8 mouse cellular contexts compared by ENCODE assay signal in the genomic region with DNA sequence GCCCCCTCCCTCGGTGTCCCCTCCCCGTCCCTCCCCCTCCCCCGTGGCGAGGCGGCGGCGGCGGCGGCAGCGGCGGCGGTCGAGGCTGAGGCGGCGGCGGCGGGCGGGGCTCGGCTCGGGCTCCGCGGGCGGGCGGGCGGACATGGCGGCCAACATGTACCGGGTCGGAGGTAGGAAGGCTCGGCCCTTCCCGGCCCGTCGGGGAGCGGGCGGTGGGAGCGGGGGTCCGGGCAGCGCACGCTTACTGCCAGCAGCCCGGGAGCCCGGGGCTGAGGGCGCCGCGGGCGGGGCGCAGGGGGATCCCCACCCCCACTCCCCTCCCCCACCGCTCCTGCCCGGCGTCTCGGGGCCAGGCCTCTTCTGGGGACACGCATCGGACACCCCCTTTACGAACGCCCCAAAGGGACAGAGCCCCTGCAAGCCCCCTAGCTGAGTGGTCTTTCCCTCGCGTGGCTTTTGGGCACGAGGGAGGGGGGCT. TPM values are rescaled to one million over a fixed set of nuclear protein-coding genes. Genes with fewer than 3 reads are reported as not detected.
A peak's percentile ranks its signal among the peaks of the same experiment; 100 is the strongest.
DNase-seq lines count a peak whose midpoint lies in the region; ATAC-seq and TF ChIP-seq lines count a peak whose summit lies in the region.

Mta3 (plus strand) TSS at position 48 of the 478 bp plus-strand sequence.

- H3K27me3 ChIP-seq in heart, embryonic 10.5 days (ENCODE audit: insufficient read depth, poor library complexity, severe bottlenecking), result no peaks in the 10 kb centered on the region
- no peaks in the 10 kb centered on the region for H3K27me3 ChIP-seq in limb, embryonic 14.5 days (ENCODE audit: control insufficient read depth, insufficient read depth, low read length)
- no peaks in the 10 kb centered on the region for H3K27me3 ChIP-seq in midbrain, embryonic 14.5 days (ENCODE audit: control insufficient read depth, insufficient read depth, low read length)

- H3K36me3 ChIP-seq in heart, embryonic 10.5 days, result peaks cover 19% of the 10 kb centered on the region; the same call in 1 of the 2 replicates
- peaks cover 13% of the 10 kb centered on the region; the same call in 1 of the 2 replicates for H3K36me3 ChIP-seq in limb, embryonic 14.5 days (ENCODE audit: control insufficient read depth, insufficient read depth, low read length)
- H3K36me3 ChIP-seq in midbrain, embryonic 14.5 days (ENCODE audit: control insufficient read depth, insufficient read depth, low read length), result no peaks in the 10 kb centered on the region

- no peak for TF ChIP-seq POLR2A in limb, embryonic 14.5 days (IDR thresholded peaks at IDR 0.05; ENCODE audit: borderline replicate concordance, extremely low read depth, insufficient read depth, insufficient read length)

- peaks cover 22% of the 10 kb centered on the region for H3K4me1 ChIP-seq in heart, embryonic 10.5 days
- H3K4me1 ChIP-seq in limb, embryonic 14.5 days (ENCODE audit: control insufficient read depth, insufficient read depth, low read length), result peaks cover 8% of the 10 kb centered on the region; the same call in 1 of the 2 replicates
- H3K4me1 ChIP-seq in midbrain, embryonic 14.5 days (ENCODE audit: control insufficient read depth, insufficient read depth, low read length), result no peaks in the 10 kb centered on the region

- no peaks in the 10 kb centered on the region for H3K9me3 ChIP-seq in heart, embryonic 10.5 days
- H3K9me3 ChIP-seq in limb, embryonic 14.5 days (ENCODE audit: control insufficient read depth, low read length), result no peaks in the 10 kb centered on the region
- H3K9me3 ChIP-seq in midbrain, embryonic 14.5 days (ENCODE audit: control insufficient read depth, low read length), result no peaks in the 10 kb centered on the region

- WGBS in heart, embryonic 10.5 days, result under 1% methylated on average over 30 of the region's 56 CpGs
- WGBS in limb, embryonic 14.5 days, result 0% methylated on average over 29 of the region's 56 CpGs
- WGBS in midbrain, embryonic 14.5 days, result 0% methylated on average over 26 of the region's 56 CpGs

- H3K4me2 ChIP-seq in limb, embryonic 14.5 days (replicated peaks; ENCODE audit: low read depth, low read length, severe bottlenecking), result peak within 1 kb of the TSS; percentile 87
- peak within 1 kb of the TSS; percentile 79 for H3K4me2 ChIP-seq in midbrain, embryonic 14.5 days (ENCODE audit: low read length)

- H3K27ac ChIP-seq in heart, embryonic 10.5 days, result peak within 1 kb of the TSS; percentile 100
- H3K27ac ChIP-seq in limb, embryonic 14.5 days (replicated peaks; ENCODE audit: low read depth, low read length), result peak within 1 kb of the TSS; percentile 95
- H3K27ac ChIP-seq in midbrain, embryonic 14.5 days (replicated peaks; ENCODE audit: low read depth, low read length), result peak within 1 kb of the TSS; percentile 84

- peak; percentile 74 to 79 for DNase-seq in B cell, adult 2 months
- DNase-seq in adrenal gland, postnatal 25 days, result peak; percentile 82
- peak; percentile 83 for DNase-seq in heart, embryonic 10.5 days (ENCODE audit: low spot score)
- DNase-seq in kidney, adult 8-10 months, result peak; percentile 39 to 51
- DNase-seq in limb, embryonic 14.5 days (ENCODE audit: low spot score), result peak; percentile 6
- peak; percentile 74 for DNase-seq in midbrain, embryonic 14.5 days
- peak; percentile 66 to 74 for DNase-seq in spleen, postnatal 14 days (ENCODE audit: low spot score in 2 of 2)

- peak within 1 kb of the TSS; percentile 98 for H3K4me3 ChIP-seq in heart, embryonic 10.5 days
- peak within 1 kb of the TSS; percentile 85 for H3K4me3 ChIP-seq in limb, embryonic 14.5 days (replicated peaks; ENCODE audit: low read length)
- peak within 1 kb of the TSS; percentile 56 for H3K4me3 ChIP-seq in midbrain, embryonic 14.5 days (replicated peaks; ENCODE audit: low read depth, low read length)

- peak within 1 kb of the TSS; percentile 97 for H3K9ac ChIP-seq in limb, embryonic 14.5 days (ENCODE audit: low read depth, low read length, severe bottlenecking)
- peak within 1 kb of the TSS; percentile 89 for H3K9ac ChIP-seq in midbrain, embryonic 14.5 days (replicated peaks; ENCODE audit: low read length)

- ATAC-seq in erythroblast, adult 5-6 weeks (replicated peaks; ENCODE audit: low FRiP score, poor library complexity, severe bottlenecking), result no peak
- ATAC-seq in limb, embryonic 14.5 days (ENCODE audit: low FRiP score, low read depth), result peak; percentile 48
- ATAC-seq in midbrain, embryonic 14.5 days (ENCODE audit: low FRiP score, low TSS enrichment), result peak; percentile 76

RNA-seq across cellular contexts. Expression of gene Mta3, which starts in this region (rescaled TPM):
- total RNA-seq in adrenal gland, postnatal 25 days (2021), result 63.0 and 88.2 TPM in 2 replicates
- total RNA-seq in erythroblast, adult 5-6 weeks (2015; ENCODE audit: low replicate concordance), result 59.2 and 64.6 TPM in 2 replicates
- 52.6 and 67.6 TPM in 2 replicates for total RNA-seq in erythroblast, adult 5-6 weeks (2017; ENCODE audit: low replicate concordance)
- polyA plus RNA-seq in heart, embryonic 10.5 days (2016; fragmentation: Nextera tagmentation; extraction: Ambion mirVana), result 45.7 and 50.5 TPM in 2 replicates
- 45.7 and 47.8 TPM in 2 replicates for polyA plus RNA-seq in limb, embryonic 14.5 days (2012; rRNA removed)
- polyA plus RNA-seq in limb, embryonic 14.5 days (2014; fragmentation: Nextera tagmentation; extraction: Ambion mirVana), result 43.1 and 43.6 TPM in 2 replicates
- polyA plus RNA-seq in midbrain, embryonic 14.5 days (2014; fragmentation: Nextera tagmentation; extraction: Ambion mirVana), result 30.0 and 31.1 TPM in 2 replicates

Comparison
In these comparisons a context has a peak if more than half of its experiments do, and no peak if none do; other contexts are left out.
1. DNase-seq: peak in every context shown above with its lines; median percentile 83 in heart, embryonic 10.5 days; 82 in adrenal gland, postnatal 25 days; 76 in B cell, adult 2 months; 74 in midbrain, embryonic 14.5 days; 70 in spleen, postnatal 14 days; 45 in kidney, adult 8-10 months; 6 in limb, embryonic 14.5 days.